Mouse (Mus musculus) left cerebral cortex, adult 18-20 months (tissue): ENCODE results near the gene Gc. TPM values are rescaled to one million over a fixed set of nuclear protein-coding genes. Genes with fewer than 3 reads are reported as not detected.
A peak's percentile ranks its signal among the peaks of the same experiment; 100 is the strongest.

Source experiments
- DNase-seq, 2 experiments: peaks; one replicate each; pipeline ENCODE4 v3.0.0; 2021 to 2022; ENCODE audit warnings: low spot score in 2 of 2, mixed read lengths in 1 of 2
- long read RNA-seq, 2 experiments: library from polyadenylated mRNA; stranded (forward); transcript quantifications; one replicate each; pipeline ENCODE4 v2.0.0; 2021
- total RNA-seq, 2 experiments: library from RNA; stranded (reverse); gene quantifications; 2 replicates each; pipeline ENCODE4 v1.2.3; 2021

Gene Gc
- not detected for total RNA-seq
- long read RNA-seq, experiment 1 = 0 reads
- long read RNA-seq, experiment 2 = 0 reads

- no peak for DNase-seq
Measured at GRCm38 (mm10) chr5:89457554-89458062, at the start of gene Gc. TSS of gene Gc (minus strand) at chr5:89457898.

GRCm38 (mm10) chr5:89500182-89500581, 42.5 kb upstream of the Gc start:
- no peak for DNase-seq

GRCm38 (mm10) chr5:89492560-89492959, 34.9 kb upstream of the Gc start:
- DNase-seq = no peak

GRCm38 (mm10) chr5:89470483-89470882, 12.8 kb upstream of the Gc start:
- DNase-seq = no peak

- no peak for DNase-seq
Measured at GRCm38 (mm10) chr5:89467886-89468285, 10.2 kb upstream of the Gc start.

- no peak for DNase-seq
Measured at GRCm38 (mm10) chr5:89467045-89467444, 9.3 kb upstream of the Gc start.

- no peak for DNase-seq
Measured at GRCm38 (mm10) chr5:89466275-89466674, 8.6 kb upstream of the Gc start.

GRCm38 (mm10) chr5:89461817-89462216, 4.1 kb upstream of the Gc start:
- no peak for DNase-seq

GRCm38 (mm10) chr5:89459591-89459990, 1.9 kb upstream of the Gc start:
- DNase-seq = no peak

GRCm38 (mm10) chr5:89458987-89459386, 1.3 kb upstream of the Gc start:
- no peak for DNase-seq

- DNase-seq = peak in 1 of 2 experiments; percentile 31
Measured at GRCm38 (mm10) chr5:89455526-89455925, 2.2 kb downstream of the Gc start.

GRCm38 (mm10) chr5:89450798-89451197, 6.9 kb downstream of the Gc start:
- no peak for DNase-seq

- DNase-seq = no peak
Measured at GRCm38 (mm10) chr5:89449325-89449724, 8.4 kb downstream of the Gc start.

- no peak for DNase-seq
Measured at GRCm38 (mm10) chr5:89447978-89448377, 9.7 kb downstream of the Gc start.

GRCm38 (mm10) chr5:89444360-89444759, 13.3 kb downstream of the Gc start:
- peak in 1 of 2 experiments; percentile 8 for DNase-seq

- DNase-seq = no peak
Measured at GRCm38 (mm10) chr5:89411536-89411935, 46.2 kb downstream of the Gc start.

GRCm38 (mm10) chr5:89407376-89408082, 50.2 kb downstream of the Gc start:
- no peak for DNase-seq

- no peak for DNase-seq
Measured at GRCm38 (mm10) chr5:89405132-89405531, 52.6 kb downstream of the Gc start.

- no peak for DNase-seq
Measured at GRCm38 (mm10) chr5:89390405-89390804, 67.3 kb downstream of the Gc start.

- no peak for DNase-seq
Measured at GRCm38 (mm10) chr5:89384204-89384603, 73.5 kb downstream of the Gc start.

- DNase-seq = no peak
Measured at GRCm38 (mm10) chr5:89381340-89381739, 76.4 kb downstream of the Gc start.

- no peak for DNase-seq
Measured at GRCm38 (mm10) chr5:89370140-89370539, 87.6 kb downstream of the Gc start.
